Mouse (Mus musculus): Measurements from ENCODE around the gene Zdhhc6. TPM values are rescaled to one million over a fixed set of nuclear protein-coding genes. Genes with fewer than 3 reads are reported as not detected.

The Zdhhc6 gene
- polyA plus RNA-seq, 1 experiment from 2014 or later = 72.1 TPM

Other genes starting within 250 kb of the Zdhhc6 start
- gene Gpam, start 188.8 kb downstream of the Zdhhc6 start, polyA plus RNA-seq (2016; fragmentation: Nextera tagmentation; extraction: Ambion mirVana) = 11.9 and 12.8 TPM in 2 replicates
- gene Tectb, start 135.3 kb downstream of the Zdhhc6 start, polyA plus RNA-seq (2016; fragmentation: Nextera tagmentation; extraction: Ambion mirVana) = not detected in 2 replicates
- 0.04 TPM in 1 of 2 replicates, not detected in the other for gene Gucy2g, start 74.8 kb downstream of the Zdhhc6 start, polyA plus RNA-seq (2016; fragmentation: Nextera tagmentation; extraction: Ambion mirVana)
- 40.7 and 44.0 TPM in 2 replicates for gene Acsl5, start 64.1 kb downstream of the Zdhhc6 start, polyA plus RNA-seq (2016; fragmentation: Nextera tagmentation; extraction: Ambion mirVana)
- gene Vti1a, start 263 bp upstream of the Zdhhc6 start, polyA plus RNA-seq (2016; fragmentation: Nextera tagmentation; extraction: Ambion mirVana) = 19.6 TPM in 2 replicates

Data from heart, embryonic 12.5 days (tissue).